Mouse (Mus musculus) hindbrain, postnatal 0 days (tissue): Measurements from ENCODE around the gene Ttbk1. TPM values are rescaled to one million over a fixed set of nuclear protein-coding genes. Genes with fewer than 3 reads are reported as not detected.
"Not testable (repeated sequence)": the region's sequence is repeated elsewhere in the genome, so short reads cannot be mapped to it uniquely, and the experiment has no call there.

ENCODE experiments used
- ATAC-seq: fragments of 200-750 bp; cut with Nextera tagmentation; 2 replicates; pipeline ENCODE4 v1.8.0; 2017; ENCODE audit warnings: mild to moderate bottlenecking, moderate TSS enrichment, moderate library complexity
- DNase-seq: peaks from one replicate; pipeline ENCODE4 v3.0.0-alpha.2; 2015; ENCODE audit warnings: low spot score
- H3K27ac ChIP-seq: fragments of 300-500 bp; sonication (generic); 2 replicates; pipeline ENCODE4 v1.5.1; 2014; ENCODE audit warnings: mild to moderate bottlenecking
- H3K27me3 ChIP-seq: fragments of 300-500 bp; sonication (generic); 2 replicates; pipeline ENCODE4 v1.6.1; 2014; ENCODE audit warnings: low read length, mixed read lengths; ENCODE audit not compliant: insufficient read depth
- H3K36me3 ChIP-seq: fragments of 300-500 bp; sonication (generic); 2 replicates; pipeline ENCODE4 v1.6.1; 2014; ENCODE audit warnings: low read length, mixed read lengths; ENCODE audit not compliant: insufficient read depth
- H3K4me1 ChIP-seq: fragments of 300-500 bp; sonication (generic); 2 replicates; pipeline ENCODE4 v1.6.1; 2014; ENCODE audit warnings: antibody characterized with exemption, low read length, mixed read lengths; ENCODE audit not compliant: insufficient read depth
- H3K4me2 ChIP-seq: fragments of 300-500 bp; sonication (generic); 2 replicates; pipeline ENCODE4 v1.6.1; 2014; ENCODE audit warnings: low read depth, mild to moderate bottlenecking, low read length, moderate library complexity, mixed read lengths
- H3K4me3 ChIP-seq: fragments of 300-500 bp; sonication (generic); 2 replicates; pipeline ENCODE4 v1.5.1; 2014; ENCODE audit warnings: low read length
- H3K9ac ChIP-seq: fragments of 300-500 bp; sonication (generic); replicated peaks from 2 replicates; pipeline ENCODE4 v1.6.1; 2014; ENCODE audit warnings: mild to moderate bottlenecking, low read length, moderate library complexity, mixed read lengths
- H3K9me3 ChIP-seq: fragments of 300-500 bp; sonication (generic); 2 replicates; pipeline ENCODE4 v1.6.1; 2016; ENCODE audit warnings: low read length, mixed read lengths
- CTCF ChIP-seq: IDR thresholded peaks from 2 replicates; pipeline ENCODE4 v1.5.1; 2016; ENCODE audit warnings: antibody characterized with exemption, control low read depth, low read depth
- WGBS: fragments of 180-500 bp; shearing (Covaris S2); extraction: QIAGEN DNeasy Blood & Tissue Kit; methylation state at CpG from one replicate; pipeline ENCODE4 v1.1.7; 2014; 5-methylcytosine and 5-hydroxymethylcytosine counted together
- polyA plus RNA-seq: library from polyadenylated mRNA; unstranded; fragments of >200 nt; fragmentation: Nextera tagmentation; extraction: Ambion mirVana; gene quantifications from 2 replicates; pipeline ENCODE4 v1.2.1, GENCODE M21; 2015
- total RNA-seq: library from RNA; depleted of rRNA; stranded (reverse); fragments of >200 nt; gene quantifications from 2 replicates; pipeline ENCODE4 v1.2.3, GENCODE M21; 2014

The Ttbk1 gene
- total and polyA plus RNA-seq, 2 experiments from 2014 or later, result 6.3 to 46.5 TPM

DNA sequence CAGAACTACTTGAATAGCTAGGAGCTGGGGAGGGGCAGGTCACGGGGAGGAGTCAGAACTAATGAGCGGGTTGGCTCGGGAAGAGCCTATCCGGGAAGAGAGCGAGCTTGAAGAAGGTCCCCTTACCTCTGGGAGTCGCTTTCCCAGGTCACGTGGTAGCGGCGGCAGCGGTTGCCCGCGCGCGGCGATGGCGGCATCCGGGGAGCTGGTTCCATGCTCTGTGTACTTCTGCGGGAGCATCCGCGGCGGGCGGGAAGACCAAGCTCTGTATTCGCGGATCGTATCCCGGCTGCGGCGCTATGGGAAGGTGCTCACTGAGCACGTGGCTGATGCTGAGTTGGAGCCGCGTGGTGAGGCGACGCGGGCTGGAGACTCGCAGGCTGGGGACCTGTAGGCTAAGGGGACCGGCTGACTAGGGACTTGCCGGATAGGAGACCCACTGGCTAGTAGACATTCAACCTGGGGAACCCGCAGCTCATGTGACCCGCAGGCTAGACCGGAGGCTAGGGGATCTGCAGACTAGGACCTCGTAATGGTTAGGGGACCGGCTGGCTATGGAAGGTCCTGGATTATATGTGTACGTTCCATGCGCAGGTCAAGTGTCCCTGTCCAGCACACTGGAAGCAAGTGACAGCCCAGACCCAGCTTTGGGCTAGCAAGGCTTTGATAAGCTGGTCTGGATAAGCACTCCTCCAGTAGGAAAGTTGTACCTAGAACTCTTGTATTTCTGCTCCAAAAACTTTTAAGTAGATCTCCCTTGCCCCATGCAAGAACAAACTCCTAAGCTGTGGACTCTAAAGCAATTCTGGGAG lies 9.4 kb upstream of the Ttbk1 start, which contains the start of gene Dnph1:
Dnph1 (plus strand) TSS at position 89 of the 812 bp plus-strand sequence.
- under 1% methylated on average over 44 of the region's 44 CpGs for WGBS
- Histone ChIP-seq H3K4me3 (peak within 1 kb of the TSS; percentile 46), H3K9me3 (no peaks in the 10 kb centered on the region), H3K9ac (peak within 1 kb of the TSS; percentile 49), H3K4me1 (no peaks in the 10 kb centered on the region), H3K36me3 (no peaks in the 10 kb centered on the region), H3K27ac (no peak within 1 kb of the TSS), H3K27me3 (no peaks in the 10 kb centered on the region), H3K4me2 (peak within 1 kb of the TSS; percentile 84)
- ATAC-seq (peak; percentile 95), DNase-seq (peak; percentile 94)
- 0 out of 2 replicates have a peak, but pooled peaks have one; percentile 6 for TF ChIP-seq CTCF

DNA sequence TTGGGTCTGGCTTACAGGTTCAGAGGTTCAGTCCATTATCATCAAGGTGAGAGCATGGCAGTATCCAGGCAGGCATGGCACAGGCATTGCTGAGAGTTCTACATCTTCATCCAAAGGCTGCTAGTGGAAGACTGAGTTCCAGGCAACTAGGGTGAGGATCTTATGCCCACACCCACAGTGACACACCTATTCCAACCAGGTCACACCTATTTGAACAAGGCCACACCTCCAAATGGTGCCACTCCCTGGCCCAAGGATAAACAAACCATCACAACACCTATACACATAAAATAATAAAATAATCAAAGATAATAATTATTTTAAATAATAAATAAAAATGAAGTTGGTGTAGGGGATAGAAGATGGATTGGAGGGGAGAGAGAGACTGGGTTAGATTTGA lies 8.6 kb upstream of the Ttbk1 start:
- H3K36me3 ChIP-seq, H3K27ac ChIP-seq, ATAC-seq, H3K9me3 ChIP-seq, H3K4me3 ChIP-seq, DNase-seq, H3K4me1 ChIP-seq, H3K9ac ChIP-seq, H3K27me3 ChIP-seq: not testable (repeated sequence)
- H3K4me2 ChIP-seq, result peak overlapping the region; percentile 84

DNA sequence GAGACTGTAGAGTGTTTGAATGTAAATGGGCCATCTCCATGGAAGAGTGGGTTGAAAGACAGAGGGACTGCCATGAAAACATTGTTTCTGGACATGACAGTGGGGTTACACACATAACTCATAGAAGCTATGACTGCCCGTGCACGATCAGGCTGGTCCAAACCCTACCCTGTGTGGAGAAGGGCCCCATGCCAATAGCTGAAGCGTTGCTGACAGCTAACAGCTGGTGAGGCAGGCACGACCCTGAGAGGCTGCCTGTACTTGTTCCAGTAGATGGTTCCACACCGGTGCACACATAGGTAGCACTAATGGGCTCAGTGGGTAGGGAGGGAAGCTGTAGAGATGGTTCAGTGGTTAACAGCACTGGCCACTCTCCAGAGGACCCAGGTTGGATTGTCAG lies 8.0 kb upstream of the Ttbk1 start:
- WGBS, result 73% methylated on average over 5 of the region's 5 CpGs
- Histone ChIP-seq H3K27me3 (no peaks in the 10 kb centered on the region), H3K9me3 (no peaks in the 10 kb centered on the region), H3K27ac (no peak overlapping the region), H3K9ac (no peak overlapping the region), H3K4me2 (no peak overlapping the region), H3K4me1 (no peaks in the 10 kb centered on the region), H3K36me3 (no peaks in the 10 kb centered on the region), H3K4me3 (no peak overlapping the region)
- no peak for TF ChIP-seq CTCF
- ATAC-seq (no peak), DNase-seq (peak; percentile 23)

DNA sequence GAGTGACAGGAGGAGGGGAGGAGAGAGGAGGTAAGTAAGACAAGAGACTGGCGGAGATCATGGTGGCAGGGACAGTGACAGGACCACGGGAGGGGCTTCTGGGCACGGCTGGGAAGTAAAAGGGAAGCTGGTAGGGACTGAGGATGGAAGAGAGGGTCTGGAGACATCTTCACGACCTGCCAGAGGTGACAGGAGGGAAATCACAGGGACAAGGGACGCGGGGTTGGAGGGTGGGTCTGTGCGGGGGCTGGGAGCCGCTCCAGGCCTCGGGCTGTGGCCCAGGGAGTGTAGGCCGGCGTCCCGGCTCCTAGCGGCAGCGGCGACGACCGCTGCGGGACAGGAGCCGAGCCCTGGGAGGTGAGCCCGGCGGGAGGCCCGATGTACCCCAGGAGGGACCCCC lies 480 bp downstream of the Ttbk1 start:
- Histone ChIP-seq H3K9ac (peak overlapping the region; percentile 90), H3K4me3 (peak overlapping the region; percentile 77), H3K4me2 (peak overlapping the region; percentile 62), H3K36me3 (no peaks in the 10 kb centered on the region; the same call in 1 of the 2 replicates), H3K27me3 (no peaks in the 10 kb centered on the region), H3K9me3 (no peaks in the 10 kb centered on the region), H3K4me1 (peaks cover 16% of the 10 kb centered on the region), H3K27ac (peak overlapping the region; percentile 83)
- TF ChIP-seq CTCF, result no peak
- peak; percentile 50 for ATAC-seq
- DNase-seq, result peak; percentile 31
- WGBS, result 5% methylated on average over 21 of the region's 22 CpGs

DNA sequence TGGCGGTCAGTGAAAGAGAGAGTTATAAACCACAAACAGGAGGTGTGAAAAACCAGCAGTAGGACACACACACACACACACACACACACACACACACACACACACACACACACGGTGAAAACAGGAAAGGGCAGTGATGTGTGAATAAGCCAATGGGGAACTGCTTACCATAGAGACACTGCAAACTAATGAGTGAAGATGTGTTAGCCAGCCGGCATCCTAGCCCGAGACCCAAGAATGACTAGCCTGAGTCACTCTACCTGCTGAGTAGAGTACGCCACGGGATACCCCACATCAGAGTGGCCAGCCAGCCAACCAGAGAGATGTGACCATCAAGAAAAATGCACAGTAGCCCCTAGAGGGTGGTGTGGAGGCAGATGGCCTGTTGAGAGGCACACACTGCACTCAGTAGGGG lies 3.0 kb downstream of the Ttbk1 start:
- Histone ChIP-seq H3K4me2 (peak overlapping the region; percentile 71), H3K9ac (peak overlapping the region; percentile 57; the same call in 1 of the 2 replicates), H3K4me1 (peaks cover 16% of the 10 kb centered on the region), H3K27ac (0 out of 2 replicates have a peak overlapping the region, but pooled peaks have one; percentile 23), H3K36me3 (peaks cover 10% of the 10 kb centered on the region; the same call in 1 of the 2 replicates), H3K27me3 (no peaks in the 10 kb centered on the region), H3K9me3 (no peaks in the 10 kb centered on the region), H3K4me3 (peak overlapping the region; percentile 40)
- TF ChIP-seq CTCF, result peak; percentile 46
- DNase-seq (peak; percentile 28), ATAC-seq (peak; percentile 8; the same call in 1 of the 2 replicates)
- WGBS, result 10% methylated on average over 6 of the region's 6 CpGs

DNA sequence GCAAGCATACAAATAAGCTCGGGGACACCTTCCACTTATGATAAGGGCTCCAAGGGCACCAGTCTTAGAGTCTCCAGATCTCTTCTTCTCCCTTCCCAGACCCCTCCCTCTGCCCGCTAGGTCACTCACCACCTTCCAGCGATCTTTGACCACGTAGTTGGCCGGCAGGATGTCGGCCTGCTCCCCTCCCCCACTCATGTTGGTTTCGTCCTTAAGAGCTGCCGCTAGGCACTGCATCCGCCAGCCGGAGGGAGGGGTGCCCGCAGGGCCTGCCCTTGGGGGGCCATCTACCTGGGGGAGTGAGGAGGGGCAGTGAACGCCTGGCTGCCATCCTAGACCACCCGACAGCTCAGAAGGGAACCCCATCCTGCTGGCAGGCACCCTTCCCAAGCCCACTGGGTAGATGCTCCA lies 3.4 kb downstream of the Ttbk1 start:
- Histone ChIP-seq H3K27ac (peak overlapping the region; percentile 23; the same call in 1 of the 2 replicates), H3K4me2 (peak overlapping the region; percentile 71), H3K27me3 (no peaks in the 10 kb centered on the region), H3K36me3 (peaks cover 10% of the 10 kb centered on the region; the same call in 1 of the 2 replicates), H3K9me3 (no peaks in the 10 kb centered on the region), H3K9ac (peak overlapping the region; percentile 57), H3K4me1 (peaks cover 16% of the 10 kb centered on the region), H3K4me3 (peak overlapping the region; percentile 40)
- 4% methylated on average over 13 of the region's 13 CpGs for WGBS
- no peak for TF ChIP-seq CTCF
- ATAC-seq (no peak), DNase-seq (peak; percentile 36)
